Mouse (Mus musculus) stomach, postnatal 0 days (tissue): Measurements from ENCODE around the gene Gp9. TPM values are rescaled to one million over a fixed set of nuclear protein-coding genes. Genes with fewer than 3 reads are reported as not detected.

Experiments
- ATAC-seq: fragments of 200-750 bp; cut with Nextera tagmentation; 2 replicates; pipeline ENCODE4 v1.8.0; 2017; ENCODE audit not compliant: low FRiP score, low TSS enrichment
- DNase-seq: peaks from one replicate; pipeline ENCODE4 v3.0.0-alpha.2; 2016; ENCODE audit warnings: low spot score
- H3K27ac ChIP-seq: fragments of 300-500 bp; sonication (generic); replicated peaks from 2 replicates; pipeline ENCODE4 v1.5.1; 2014; ENCODE audit warnings: mild to moderate bottlenecking, control low read depth
- H3K27me3 ChIP-seq: fragments of 300-500 bp; sonication (generic); 2 replicates; pipeline ENCODE4 v1.6.1; 2014; ENCODE audit warnings: low read length; ENCODE audit not compliant: control insufficient read depth, insufficient read depth
- H3K36me3 ChIP-seq: fragments of 300-500 bp; sonication (generic); 2 replicates; pipeline ENCODE4 v1.6.1; 2014; ENCODE audit warnings: low read length, mixed read lengths; ENCODE audit not compliant: control insufficient read depth, insufficient read depth
- H3K4me1 ChIP-seq: fragments of 300-500 bp; sonication (generic); replicated peaks from 2 replicates; pipeline ENCODE4 v1.6.1; 2014; ENCODE audit warnings: antibody characterized with exemption; ENCODE audit not compliant: control insufficient read depth, insufficient read depth
- H3K4me2 ChIP-seq: fragments of 300-500 bp; sonication (generic); replicated peaks from 2 replicates; pipeline ENCODE4 v1.6.1; 2014; ENCODE audit warnings: low read depth, mild to moderate bottlenecking, control low read depth, moderate library complexity
- H3K4me3 ChIP-seq: fragments of 300-500 bp; sonication (generic); 2 replicates; pipeline ENCODE4 v1.5.1; 2014; ENCODE audit warnings: low read depth, low read length, control low read depth
- H3K9ac ChIP-seq: fragments of 300-500 bp; sonication (generic); 2 replicates; pipeline ENCODE4 v1.6.1; 2014; ENCODE audit warnings: mild to moderate bottlenecking, low read length, control low read depth, mixed read lengths
- H3K9me3 ChIP-seq: fragments of 300-500 bp; sonication (generic); 2 replicates; pipeline ENCODE4 v1.6.1; 2016; ENCODE audit warnings: low read length; ENCODE audit not compliant: control insufficient read depth
- CTCF ChIP-seq: IDR thresholded peaks from 2 replicates; pipeline ENCODE4 v1.5.1; 2016; ENCODE audit warnings: antibody characterized with exemption, low read depth, mild to moderate bottlenecking, moderate library complexity
- EP300 ChIP-seq: optimal IDR thresholded peaks from 2 replicates; pipeline ENCODE3; 2016; ENCODE audit warnings: antibody characterized with exemption
- WGBS: fragments of 180-500 bp; shearing (Covaris S2); extraction: QIAGEN DNeasy Blood & Tissue Kit; methylation state at CpG from one replicate; pipeline ENCODE4 v1.1.7; 2014; 5-methylcytosine and 5-hydroxymethylcytosine counted together
- polyA plus RNA-seq: library from polyadenylated mRNA; unstranded; fragments of >200 nt; fragmentation: Nextera tagmentation; extraction: Ambion mirVana; gene quantifications from 2 replicates; pipeline ENCODE4 v1.2.1, GENCODE M21; 2015

Gp9 gene
- polyA plus RNA-seq, 1 experiment from 2014 or later, result 0.40 TPM

GRCm38 (mm10) chr6:87786621-87787020, 8.7 kb downstream of the Gp9 start:
- no peak for DNase-seq

DNA sequence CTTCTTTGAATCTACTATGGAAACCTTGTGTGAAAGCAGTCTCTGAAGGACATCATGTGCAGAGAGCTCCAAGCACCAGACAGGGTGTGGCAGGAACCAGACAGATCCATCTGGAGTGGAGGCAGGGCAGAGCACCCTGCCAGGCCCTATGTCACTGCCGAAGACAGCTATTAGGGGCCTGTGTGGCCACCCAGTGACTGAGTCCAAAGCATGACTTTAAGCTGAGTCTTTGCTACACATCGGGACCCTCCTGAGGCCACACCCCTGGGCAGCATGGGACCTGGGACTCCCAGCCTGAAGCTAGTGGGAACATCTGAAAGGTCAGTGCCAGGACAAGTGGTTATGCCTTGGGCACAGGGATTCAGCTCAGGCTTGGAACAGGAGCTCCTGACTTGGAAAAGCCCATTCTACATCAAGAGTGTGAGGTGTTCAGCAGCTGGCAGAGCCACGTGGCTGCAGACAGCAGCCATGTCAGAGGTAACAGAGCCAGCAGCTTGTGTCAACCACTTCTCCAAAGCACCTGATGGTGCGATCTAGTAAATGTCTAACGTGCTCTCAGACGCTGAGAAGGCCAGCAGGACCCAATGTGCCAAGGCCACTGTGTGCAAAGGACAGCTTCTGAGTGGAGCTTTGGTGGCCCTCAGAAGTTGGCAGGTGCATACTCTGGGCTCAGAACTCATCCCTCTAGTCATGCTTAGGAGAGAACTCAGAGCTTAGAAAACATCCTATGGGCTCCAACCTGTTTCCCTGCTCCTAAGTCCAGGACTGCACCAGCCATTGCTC, 9.4 kb downstream of the Gp9 start:
- TF ChIP-seq CTCF (no peak), EP300 (no peak)
- H3K27ac ChIP-seq, result no peak overlapping the region

More at GRCm38 (mm10) chr6:87786621-87787020, 8.7 kb downstream of the Gp9 start:
- no peak for TF ChIP-seq CTCF
- TF ChIP-seq EP300, result no peak
- Histone ChIP-seq H3K4me3 (no peak overlapping the region), H3K9ac (no peak overlapping the region), H3K4me2 (no peak overlapping the region), H3K27me3 (no peaks in the 10 kb centered on the region), H3K27ac (no peak overlapping the region), H3K9me3 (no peaks in the 10 kb centered on the region), H3K4me1 (peaks cover 2% of the 10 kb centered on the region; the same call in 1 of the 2 replicates), H3K36me3 (no peaks in the 10 kb centered on the region)
- no peak for ATAC-seq
- 79% methylated on average over 5 of the region's 5 CpGs for WGBS

DNA sequence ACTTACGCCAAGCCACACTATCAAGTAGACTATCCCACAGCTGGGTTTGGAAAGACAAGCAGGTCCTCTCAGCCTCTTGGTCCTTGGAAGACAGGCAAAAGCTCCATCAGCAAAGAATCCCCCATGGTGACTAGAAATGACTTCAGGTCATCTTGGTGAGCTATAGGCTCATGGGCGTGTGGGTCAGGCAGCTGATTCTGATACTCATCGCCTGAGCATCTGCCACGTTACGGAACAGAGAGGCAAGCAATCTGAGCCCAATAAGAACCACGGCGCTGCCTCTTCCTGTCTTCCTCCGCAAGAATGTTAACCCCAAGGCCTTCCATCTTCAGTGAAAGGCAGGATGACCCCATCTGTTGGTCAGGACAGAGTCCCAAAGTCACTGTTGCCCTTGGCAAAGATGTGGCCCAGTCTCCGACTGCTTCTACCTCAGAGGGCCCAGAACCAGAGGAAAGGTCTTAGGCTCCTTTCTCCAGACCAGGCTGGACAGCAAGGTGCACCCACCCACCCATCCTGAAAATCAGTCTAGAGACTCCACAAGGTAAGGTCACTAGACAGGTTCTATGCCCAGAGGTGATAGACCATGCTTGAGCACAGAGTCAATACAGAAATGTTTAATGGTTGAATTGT, 10.5 kb downstream of the Gp9 start:
- WGBS, result 94% methylated on average over 9 of the region's 9 CpGs
- Histone ChIP-seq H3K4me1 (peaks cover 2% of the 10 kb centered on the region; the same call in 1 of the 2 replicates), H3K4me3 (no peak overlapping the region), H3K27ac (peak overlapping the region; percentile 86), H3K36me3 (no peaks in the 10 kb centered on the region), H3K27me3 (no peaks in the 10 kb centered on the region), H3K9me3 (no peaks in the 10 kb centered on the region), H3K4me2 (no peak overlapping the region), H3K9ac (no peak overlapping the region)
- ATAC-seq, result no peak
- no peak for TF ChIP-seq CTCF
- TF ChIP-seq EP300, result no peak
- DNase-seq, result no peak

More for the DNA sequence above, 9.4 kb downstream of the Gp9 start:
- H3K9me3 ChIP-seq, result no peaks in the 10 kb centered on the region
- WGBS, result 81% methylated on average over 6 of the region's 6 CpGs
- ATAC-seq, result no peak
- H3K36me3 ChIP-seq, result no peaks in the 10 kb centered on the region
- no peak overlapping the region for H3K9ac ChIP-seq
- no peak overlapping the region for H3K4me3 ChIP-seq
- H3K27me3 ChIP-seq, result no peaks in the 10 kb centered on the region
- peaks cover 2% of the 10 kb centered on the region; the same call in 1 of the 2 replicates for H3K4me1 ChIP-seq
- H3K4me2 ChIP-seq, result no peak overlapping the region
- DNase-seq, result no peak

DNA sequence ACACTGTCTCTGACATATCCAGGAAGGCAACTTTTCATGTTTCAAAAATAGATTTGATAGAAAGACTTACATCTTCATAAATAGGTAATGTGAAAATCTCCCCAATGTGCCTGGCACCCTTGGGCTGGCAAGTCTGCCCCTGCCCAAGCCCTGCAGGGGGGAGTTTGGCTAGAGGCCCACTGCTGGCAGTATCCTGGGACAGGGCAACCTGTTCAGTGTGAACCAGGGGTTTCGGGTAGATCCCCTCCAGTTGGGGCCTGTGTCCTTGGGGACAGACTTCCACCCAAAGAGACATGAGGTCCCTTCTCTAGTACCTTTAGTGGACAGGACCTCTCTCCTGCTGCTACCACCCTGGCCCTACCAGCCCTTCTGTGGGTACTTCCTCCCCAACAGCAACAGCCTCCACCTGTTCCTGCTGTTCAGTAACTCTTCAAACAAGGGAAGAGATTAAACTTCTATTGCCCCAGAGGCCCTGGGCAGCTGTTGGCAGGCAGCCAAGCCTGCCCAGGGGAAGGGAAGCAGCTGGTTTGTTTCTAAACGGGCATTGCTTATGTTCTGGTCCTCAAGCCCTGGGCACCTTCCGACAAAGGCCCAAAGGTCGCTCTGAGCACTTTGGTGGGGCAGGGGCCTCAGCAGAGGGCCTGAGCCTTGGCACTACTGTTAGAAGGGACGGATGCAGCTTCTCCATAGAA, 11.2 kb downstream of the Gp9 start:
- H3K4me2 ChIP-seq, result no peak overlapping the region
- H3K27me3 ChIP-seq, result no peaks in the 10 kb centered on the region
- 34% methylated on average over 5 of the region's 5 CpGs for WGBS
- peaks cover 2% of the 10 kb centered on the region; the same call in 1 of the 2 replicates for H3K4me1 ChIP-seq
- peak; percentile 90 for DNase-seq
- ATAC-seq, result peak; percentile 85
- 0 out of 2 replicates have a peak overlapping the region, but pooled peaks have one; percentile 8 for H3K9ac ChIP-seq
- TF ChIP-seq CTCF (no peak), EP300 (no peak)
- no peaks in the 10 kb centered on the region for H3K36me3 ChIP-seq
- H3K9me3 ChIP-seq, result no peaks in the 10 kb centered on the region
- H3K27ac ChIP-seq, result peak overlapping the region; percentile 86
- H3K4me3 ChIP-seq, result no peak overlapping the region

DNA sequence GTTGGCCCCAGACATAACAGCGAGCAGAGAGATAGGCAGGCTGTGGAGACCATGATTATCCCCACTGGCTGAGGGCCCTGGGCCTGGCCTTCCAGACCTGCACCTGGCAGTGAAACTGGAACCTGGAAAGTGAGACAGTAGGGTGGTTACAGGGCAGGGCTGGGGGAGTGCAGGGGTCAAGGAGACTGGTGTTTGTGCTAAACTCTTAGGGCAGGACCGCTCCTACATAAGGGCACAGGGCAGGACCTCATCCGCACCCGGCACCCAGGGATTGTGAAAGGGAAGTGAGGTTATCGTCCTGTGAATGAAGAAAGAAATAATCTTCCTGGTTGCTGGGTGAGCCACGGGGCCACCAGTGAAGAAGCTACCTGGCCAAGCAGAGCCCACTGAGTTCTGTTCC, 11.9 kb downstream of the Gp9 start:
- Histone ChIP-seq H3K9me3 (no peaks in the 10 kb centered on the region), H3K36me3 (no peaks in the 10 kb centered on the region), H3K27me3 (no peaks in the 10 kb centered on the region), H3K27ac (peak overlapping the region; percentile 84), H3K4me2 (no peak overlapping the region), H3K9ac (0 out of 2 replicates have a peak overlapping the region, but pooled peaks have one; percentile 8), H3K4me1 (peaks cover 2% of the 10 kb centered on the region; the same call in 1 of the 2 replicates), H3K4me3 (no peak overlapping the region)
- TF ChIP-seq EP300 (no peak), CTCF (no peak)
- ATAC-seq (peak; percentile 15; the same call in 1 of the 2 replicates), DNase-seq (peak; percentile 32)
- 65% methylated on average over 6 of the region's 6 CpGs for WGBS
